Mouse (Mus musculus) erythroblast, embryonic 14.5 days (primary cell): ENCODE results near the gene Rab5c.

ENCODE experiments used
- GATA1 ChIP-seq: IDR thresholded peaks from 2 replicates; pipeline ENCODE4 v1.6.1; 2012; ENCODE audit warnings: low read length, inconsistent platforms, mixed read lengths
- TAL1 ChIP-seq: IDR thresholded peaks from 3 replicates; pipeline ENCODE4 v1.6.1; 2012; ENCODE audit warnings: low read length, inconsistent platforms, mixed read lengths

DNA sequence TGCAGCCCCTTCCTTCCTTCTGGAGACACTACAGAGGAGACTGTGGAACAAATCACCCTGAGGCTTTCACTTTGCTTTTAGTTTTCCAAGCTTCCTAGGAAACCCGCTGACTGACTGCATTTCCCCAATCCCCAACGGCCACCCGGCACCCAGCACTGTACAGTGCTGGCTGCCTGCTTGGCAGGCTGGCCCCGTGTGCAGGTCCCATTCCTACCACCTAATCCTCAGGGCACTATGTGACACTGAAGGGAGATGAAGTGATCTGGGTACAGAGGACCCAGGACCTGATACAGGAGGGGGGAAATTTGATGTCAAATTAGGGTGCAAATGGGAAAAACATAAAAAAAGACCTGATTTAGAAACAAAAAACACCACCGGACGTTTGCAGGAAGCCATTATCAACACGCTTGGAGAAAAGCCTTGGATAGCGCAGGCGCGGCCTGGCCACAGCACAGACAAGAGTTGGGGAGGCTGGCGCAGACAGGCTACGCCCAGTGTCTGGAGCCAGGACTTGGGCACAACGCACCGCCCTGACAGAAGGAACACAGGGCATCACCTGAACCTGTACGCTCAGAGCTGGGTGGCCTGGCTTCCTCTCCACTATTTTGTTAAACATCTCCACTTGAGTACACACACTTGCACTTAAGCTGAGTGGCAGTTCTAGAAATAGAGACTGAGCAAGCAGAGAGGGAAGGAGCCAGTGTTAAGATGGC lies 43.9 kb upstream of the Rab5c start:
- no peak for TF ChIP-seq GATA1
- no peak for TF ChIP-seq TAL1
